Mouse (Mus musculus): ENCODE results near the gene Insrr. TPM values are rescaled to one million over a fixed set of nuclear protein-coding genes. Genes with fewer than 3 reads are reported as not detected.

Gene Insrr
- polyA plus RNA-seq, 1 experiment = 0.58 TPM

GRCm38 (mm10) chr3:87755964-87756363 is 40.8 kb upstream of the Insrr start:
- H3K36me3 ChIP-seq (ENCODE audit: control insufficient read depth, insufficient read depth, low read length) = no peaks in the 10 kb centered on the region
- no peaks in the 10 kb centered on the region for H3K4me1 ChIP-seq (replicated peaks; ENCODE audit: control insufficient read depth, insufficient read depth, low read length)
- no peaks in the 10 kb centered on the region for H3K27me3 ChIP-seq (ENCODE audit: control insufficient read depth, insufficient read depth, low read length)
- H3K4me3 ChIP-seq (ENCODE audit: control insufficient read depth, insufficient read depth, low read length) = no peak overlapping the region
- DNase-seq = peak; percentile 89
- H3K27ac ChIP-seq (ENCODE audit: control insufficient read depth, insufficient read depth, low read length) = no peak overlapping the region
- WGBS = 23% methylated on average over 24 of the region's 24 CpGs
- no peak for TF ChIP-seq POLR2A (IDR thresholded peaks at IDR 0.05; ENCODE audit: control insufficient read depth, extremely low read depth, insufficient read depth, low read length, poor library complexity)
- TF ChIP-seq CTCF (IDR thresholded peaks at IDR 0.05; ENCODE audit: borderline replicate concordance, control insufficient read depth, extremely low read depth, insufficient read depth, low read length, poor library complexity) = peak; percentile 95

GRCm38 (mm10) chr3:87756488-87756887 is 40.3 kb upstream of the Insrr start:
- no peak overlapping the region for H3K4me3 ChIP-seq (ENCODE audit: control insufficient read depth, insufficient read depth, low read length)
- no peaks in the 10 kb centered on the region for H3K36me3 ChIP-seq (ENCODE audit: control insufficient read depth, insufficient read depth, low read length)
- WGBS = 92% methylated on average over 20 of the region's 20 CpGs
- H3K27ac ChIP-seq (ENCODE audit: control insufficient read depth, insufficient read depth, low read length) = no peak overlapping the region
- DNase-seq = no peak
- no peaks in the 10 kb centered on the region for H3K27me3 ChIP-seq (ENCODE audit: control insufficient read depth, insufficient read depth, low read length)
- H3K4me1 ChIP-seq (replicated peaks; ENCODE audit: control insufficient read depth, insufficient read depth, low read length) = no peaks in the 10 kb centered on the region
- no peak for TF ChIP-seq CTCF (IDR thresholded peaks at IDR 0.05; ENCODE audit: borderline replicate concordance, control insufficient read depth, extremely low read depth, insufficient read depth, low read length, poor library complexity)
- no peak for TF ChIP-seq POLR2A (IDR thresholded peaks at IDR 0.05; ENCODE audit: control insufficient read depth, extremely low read depth, insufficient read depth, low read length, poor library complexity)

- DNase-seq = no peak
- no peak overlapping the region for H3K4me3 ChIP-seq (ENCODE audit: control insufficient read depth, insufficient read depth, low read length)
Measured at GRCm38 (mm10) chr3:87758641-87759040, 38.1 kb upstream of the Insrr start.

GRCm38 (mm10) chr3:87761408-87762375 is 35.1 kb upstream of the Insrr start:
- DNase-seq = no peak
- no peak for TF ChIP-seq POLR2A (IDR thresholded peaks at IDR 0.05; ENCODE audit: control insufficient read depth, extremely low read depth, insufficient read depth, low read length, poor library complexity)
- no peak for TF ChIP-seq CTCF (IDR thresholded peaks at IDR 0.05; ENCODE audit: borderline replicate concordance, control insufficient read depth, extremely low read depth, insufficient read depth, low read length, poor library complexity)
- WGBS = 85% methylated on average over 20 of the region's 20 CpGs
- Histone ChIP-seq H3K27me3 (ENCODE audit: control insufficient read depth, insufficient read depth, low read length) (no peaks in the 10 kb centered on the region), H3K4me3 (ENCODE audit: control insufficient read depth, insufficient read depth, low read length) (no peak overlapping the region), H3K36me3 (ENCODE audit: control insufficient read depth, insufficient read depth, low read length) (no peaks in the 10 kb centered on the region), H3K27ac (ENCODE audit: control insufficient read depth, insufficient read depth, low read length) (no peak overlapping the region), H3K4me1 (replicated peaks; ENCODE audit: control insufficient read depth, insufficient read depth, low read length) (peaks cover 16% of the 10 kb centered on the region)

More at GRCm38 (mm10) chr3:87758641-87759040, 38.1 kb upstream of the Insrr start:
- Histone ChIP-seq H3K36me3 (ENCODE audit: control insufficient read depth, insufficient read depth, low read length) (no peaks in the 10 kb centered on the region), H3K27me3 (ENCODE audit: control insufficient read depth, insufficient read depth, low read length) (no peaks in the 10 kb centered on the region), H3K27ac (ENCODE audit: control insufficient read depth, insufficient read depth, low read length) (no peak overlapping the region), H3K4me1 (replicated peaks; ENCODE audit: control insufficient read depth, insufficient read depth, low read length) (no peaks in the 10 kb centered on the region)
- TF ChIP-seq CTCF (IDR thresholded peaks at IDR 0.05; ENCODE audit: borderline replicate concordance, control insufficient read depth, extremely low read depth, insufficient read depth, low read length, poor library complexity) (no peak), POLR2A (IDR thresholded peaks at IDR 0.05; ENCODE audit: control insufficient read depth, extremely low read depth, insufficient read depth, low read length, poor library complexity) (no peak)
- WGBS = 69% methylated on average over 5 of the region's 5 CpGs

- no peak for DNase-seq
- Histone ChIP-seq H3K36me3 (ENCODE audit: control insufficient read depth, insufficient read depth, low read length) (no peaks in the 10 kb centered on the region), H3K4me3 (ENCODE audit: control insufficient read depth, insufficient read depth, low read length) (no peak overlapping the region), H3K4me1 (replicated peaks; ENCODE audit: control insufficient read depth, insufficient read depth, low read length) (peaks cover 18% of the 10 kb centered on the region), H3K27me3 (ENCODE audit: control insufficient read depth, insufficient read depth, low read length) (no peaks in the 10 kb centered on the region; the same call in 1 of the 2 replicates), H3K27ac (ENCODE audit: control insufficient read depth, insufficient read depth, low read length) (no peak overlapping the region)
- no peak for TF ChIP-seq CTCF (IDR thresholded peaks at IDR 0.05; ENCODE audit: borderline replicate concordance, control insufficient read depth, extremely low read depth, insufficient read depth, low read length, poor library complexity)
- TF ChIP-seq POLR2A (IDR thresholded peaks at IDR 0.05; ENCODE audit: control insufficient read depth, extremely low read depth, insufficient read depth, low read length, poor library complexity) = no peak
- 95% methylated on average over 4 of the region's 4 CpGs for WGBS
Measured at GRCm38 (mm10) chr3:87763202-87763601, 33.5 kb upstream of the Insrr start.

GRCm38 (mm10) chr3:87763683-87764289 is 33.0 kb upstream of the Insrr start:
- TF ChIP-seq POLR2A (IDR thresholded peaks at IDR 0.05; ENCODE audit: control insufficient read depth, extremely low read depth, insufficient read depth, low read length, poor library complexity) = no peak
- no peak for TF ChIP-seq CTCF (IDR thresholded peaks at IDR 0.05; ENCODE audit: borderline replicate concordance, control insufficient read depth, extremely low read depth, insufficient read depth, low read length, poor library complexity)
- 29% methylated on average over 15 of the region's 15 CpGs for WGBS
- H3K36me3 ChIP-seq (ENCODE audit: control insufficient read depth, insufficient read depth, low read length) = no peaks in the 10 kb centered on the region
- H3K27me3 ChIP-seq (ENCODE audit: control insufficient read depth, insufficient read depth, low read length) = no peaks in the 10 kb centered on the region; the same call in 1 of the 2 replicates
- peak; percentile 22 for DNase-seq
- no peak overlapping the region for H3K4me3 ChIP-seq (ENCODE audit: control insufficient read depth, insufficient read depth, low read length)
- H3K27ac ChIP-seq (ENCODE audit: control insufficient read depth, insufficient read depth, low read length) = no peak overlapping the region
- peaks cover 21% of the 10 kb centered on the region for H3K4me1 ChIP-seq (replicated peaks; ENCODE audit: control insufficient read depth, insufficient read depth, low read length)
